Comparison of ENCODE assay signal across 30 mouse cellular contexts in the genomic region with DNA sequence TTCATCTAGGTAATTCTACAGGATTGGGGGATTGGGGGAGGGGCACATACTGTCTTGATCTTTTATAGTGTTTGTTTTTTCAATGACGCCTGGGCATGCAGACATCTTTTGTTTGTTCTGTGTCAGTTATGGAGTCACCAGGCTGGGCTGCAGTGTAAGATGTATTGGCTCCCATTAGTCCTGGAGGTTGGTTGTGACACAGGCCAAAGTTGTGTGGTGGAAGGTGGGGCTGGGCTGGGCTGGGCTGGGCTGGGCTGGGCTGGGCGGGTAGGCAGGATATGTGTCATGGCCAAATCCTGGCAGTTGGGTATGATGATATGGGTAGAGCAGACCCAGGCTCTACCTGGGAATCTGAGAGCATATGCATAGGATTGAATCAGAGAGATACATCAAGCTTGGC. TPM values are rescaled to one million over a fixed set of nuclear protein-coding genes. Genes with fewer than 3 reads are reported as not detected.
A peak's percentile ranks its signal among the peaks of the same experiment; 100 is the strongest.
DNase-seq lines count a peak whose midpoint lies in the region; ATAC-seq and TF ChIP-seq lines count a peak whose summit lies in the region.
"Had no signal": no experiment of that assay in that cellular context is flagged by ENCODE, and none has a peak within 500 bp of the region (broad histone marks: within the 10 kb centered on the region; RNA-seq: fewer than 3 reads in every experiment).

No protein-coding gene starts in this region.

- ATAC-seq in intestine, embryonic 14.5 days (replicated peaks; ENCODE audit: low FRiP score, low TSS enrichment, low read depth): 0 out of 2 replicates have a peak, but pooled peaks have one; percentile 27
- ATAC-seq in intestine, embryonic 16.5 days: no peak
- ATAC-seq in midbrain, embryonic 11.5 days (ENCODE audit: low FRiP score): no peak
- no peak for ATAC-seq in midbrain, embryonic 13.5 days
- peak; percentile 65 for ATAC-seq in stomach, postnatal 0 days (ENCODE audit: low FRiP score, low TSS enrichment)
- ATAC-seq: CD4-positive, CD25-positive, alpha-beta regulatory T cell, adult 4 months; forebrain, embryonic 14.5 days; forebrain, postnatal 0 days; Patski had no signal

- no peak overlapping the region for H3K4me3 ChIP-seq in intestine, embryonic 14.5 days (ENCODE audit: low read depth, low read length)
- H3K4me3 ChIP-seq in intestine, embryonic 16.5 days (ENCODE audit: low read length): no peak overlapping the region
- no peak overlapping the region for H3K4me3 ChIP-seq in midbrain, embryonic 11.5 days (ENCODE audit: low read depth, low read length)
- H3K4me3 ChIP-seq in midbrain, embryonic 13.5 days (replicated peaks): no peak overlapping the region
- no peak overlapping the region for H3K4me3 ChIP-seq in stomach, postnatal 0 days (ENCODE audit: low read depth, low read length)
- H3K4me3 ChIP-seq: embryonic facial prominence, embryonic 12.5 days; embryonic facial prominence, embryonic 15.5 days; gastrocnemius, adult 2 months; hindbrain, embryonic 12.5 days; hindbrain, embryonic 15.5 days had no signal

- no peak for TF ChIP-seq CTCF in stomach, postnatal 0 days (IDR thresholded peaks at IDR 0.05; ENCODE audit: low read depth)

- no peaks in the 10 kb centered on the region for H3K27me3 ChIP-seq in intestine, embryonic 14.5 days (replicated peaks; ENCODE audit: control insufficient read depth, insufficient read depth, low read length)
- H3K27me3 ChIP-seq in intestine, embryonic 16.5 days (replicated peaks; ENCODE audit: control insufficient read depth, insufficient read depth, low read length): no peaks in the 10 kb centered on the region
- H3K27me3 ChIP-seq in midbrain, embryonic 11.5 days (ENCODE audit: control insufficient read depth, insufficient read depth, low read length): no peaks in the 10 kb centered on the region
- no peaks in the 10 kb centered on the region for H3K27me3 ChIP-seq in midbrain, embryonic 13.5 days
- H3K27me3 ChIP-seq in stomach, postnatal 0 days (ENCODE audit: control insufficient read depth, insufficient read depth, low read length): no peaks in the 10 kb centered on the region
- H3K27me3 ChIP-seq: embryonic facial prominence, embryonic 12.5 days; embryonic facial prominence, embryonic 15.5 days; hindbrain, embryonic 12.5 days; hindbrain, embryonic 15.5 days; Patski had no signal

- no peak overlapping the region for H3K27ac ChIP-seq in intestine, embryonic 14.5 days (ENCODE audit: low read depth)
- no peak overlapping the region for H3K27ac ChIP-seq in intestine, embryonic 16.5 days (ENCODE audit: low read length)
- H3K27ac ChIP-seq in midbrain, embryonic 11.5 days (ENCODE audit: low read depth, low read length): no peak overlapping the region
- H3K27ac ChIP-seq in midbrain, embryonic 13.5 days: no peak overlapping the region
- no peak overlapping the region for H3K27ac ChIP-seq in stomach, postnatal 0 days (replicated peaks)
- H3K27ac ChIP-seq: embryonic facial prominence, embryonic 12.5 days; embryonic facial prominence, embryonic 15.5 days; gastrocnemius, adult 2 months; hindbrain, embryonic 12.5 days; hindbrain, embryonic 15.5 days had no signal

- no peak overlapping the region for H3K4me2 ChIP-seq in intestine, embryonic 14.5 days (ENCODE audit: low read length)
- no peak overlapping the region for H3K4me2 ChIP-seq in intestine, embryonic 16.5 days (ENCODE audit: low read depth, low read length)
- H3K4me2 ChIP-seq in midbrain, embryonic 11.5 days: no peak overlapping the region
- H3K4me2 ChIP-seq in midbrain, embryonic 13.5 days (replicated peaks): no peak overlapping the region
- no peak overlapping the region for H3K4me2 ChIP-seq in stomach, postnatal 0 days (replicated peaks; ENCODE audit: low read depth)
- H3K4me2 ChIP-seq: embryonic facial prominence, embryonic 12.5 days; embryonic facial prominence, embryonic 15.5 days; heart, embryonic 11.5 days; hindbrain, embryonic 12.5 days; hindbrain, embryonic 15.5 days had no signal

- no peaks in the 10 kb centered on the region for H3K9me3 ChIP-seq in intestine, embryonic 14.5 days (ENCODE audit: control insufficient read depth, low read length)
- H3K9me3 ChIP-seq in intestine, embryonic 16.5 days (ENCODE audit: control insufficient read depth, low read length): no peaks in the 10 kb centered on the region
- H3K9me3 ChIP-seq in midbrain, embryonic 11.5 days (ENCODE audit: control insufficient read depth, low read length): no peaks in the 10 kb centered on the region
- 0 out of 2 replicates have a peak, but pooled peaks cover 6% of the 10 kb centered on the region for H3K9me3 ChIP-seq in midbrain, embryonic 13.5 days
- no peaks in the 10 kb centered on the region for H3K9me3 ChIP-seq in stomach, postnatal 0 days (ENCODE audit: control insufficient read depth, low read length)
- H3K9me3 ChIP-seq: embryonic facial prominence, embryonic 12.5 days; embryonic facial prominence, embryonic 15.5 days; hindbrain, embryonic 12.5 days; hindbrain, embryonic 15.5 days had no signal

- H3K4me1 ChIP-seq in intestine, embryonic 14.5 days (replicated peaks; ENCODE audit: control insufficient read depth, insufficient read depth, low read length): no peaks in the 10 kb centered on the region
- H3K4me1 ChIP-seq in intestine, embryonic 16.5 days (ENCODE audit: control insufficient read depth, insufficient read depth, low read length): no peaks in the 10 kb centered on the region
- H3K4me1 ChIP-seq in midbrain, embryonic 11.5 days (ENCODE audit: control insufficient read depth, insufficient read depth, low read length): no peaks in the 10 kb centered on the region
- H3K4me1 ChIP-seq in midbrain, embryonic 13.5 days (replicated peaks): no peaks in the 10 kb centered on the region
- no peaks in the 10 kb centered on the region for H3K4me1 ChIP-seq in stomach, postnatal 0 days (replicated peaks; ENCODE audit: control insufficient read depth, insufficient read depth)
- H3K4me1 ChIP-seq: embryonic facial prominence, embryonic 12.5 days; embryonic facial prominence, embryonic 15.5 days; hindbrain, embryonic 12.5 days; hindbrain, embryonic 15.5 days had no signal

- TF ChIP-seq EP300 in stomach, postnatal 0 days (optimal IDR thresholded peaks at IDR 0.05): no peak

- no peak for DNase-seq in intestine, embryonic 14.5 days (ENCODE audit: low spot score)
- peak; percentile 21 for DNase-seq in midbrain, embryonic 11.5 days (ENCODE audit: low spot score, missing footprints)
- peak; percentile 58 for DNase-seq in large intestine, adult 2 months (ENCODE audit: low read depth, low spot score)
- DNase-seq in stomach, postnatal 0 days (ENCODE audit: low spot score): no peak
- no peak for DNase-seq in lung, adult 18-20 months
- no peak for DNase-seq in kidney, postnatal 25 days
- DNase-seq: adrenal gland, postnatal 10 days; adrenal gland, postnatal 36 days; cerebellum, adult 11 months; cerebellum, adult 2 months; cerebellum, adult 9-11 months; cerebellum, postnatal 25 days; forebrain, postnatal 0 days; gastrocnemius, adult 2 months; gastrocnemius, postnatal 14 days had no signal

- no peak overlapping the region for H3K9ac ChIP-seq in intestine, embryonic 14.5 days (ENCODE audit: low read length)
- H3K9ac ChIP-seq in intestine, embryonic 16.5 days (ENCODE audit: low read depth, low read length): no peak overlapping the region
- H3K9ac ChIP-seq in midbrain, embryonic 11.5 days (ENCODE audit: low read length): no peak overlapping the region
- H3K9ac ChIP-seq in midbrain, embryonic 13.5 days (replicated peaks): no peak overlapping the region
- no peak overlapping the region for H3K9ac ChIP-seq in stomach, postnatal 0 days (ENCODE audit: low read length)
- H3K9ac ChIP-seq: embryonic facial prominence, embryonic 12.5 days; embryonic facial prominence, embryonic 15.5 days; forebrain, postnatal 0 days; hindbrain, embryonic 12.5 days; hindbrain, embryonic 15.5 days had no signal

- WGBS in intestine, embryonic 14.5 days: 75% methylated on average over 2 of the region's 2 CpGs
- 75% methylated on average over 2 of the region's 2 CpGs for WGBS in intestine, embryonic 16.5 days
- WGBS in midbrain, embryonic 11.5 days: 92% methylated on average over 2 of the region's 2 CpGs
- 89% methylated on average over 2 of the region's 2 CpGs for WGBS in midbrain, embryonic 13.5 days
- 53% methylated on average over 2 of the region's 2 CpGs for WGBS in large intestine, adult 2 months
- 64% methylated on average over 2 of the region's 2 CpGs for WGBS in stomach, postnatal 0 days

- no peaks in the 10 kb centered on the region for H3K36me3 ChIP-seq in intestine, embryonic 14.5 days (ENCODE audit: control insufficient read depth, insufficient read depth, low read length)
- no peaks in the 10 kb centered on the region for H3K36me3 ChIP-seq in intestine, embryonic 16.5 days (ENCODE audit: control insufficient read depth, insufficient read depth, low read length)
- H3K36me3 ChIP-seq in midbrain, embryonic 11.5 days (ENCODE audit: control insufficient read depth, insufficient read depth, low read length): no peaks in the 10 kb centered on the region
- H3K36me3 ChIP-seq in midbrain, embryonic 13.5 days: no peaks in the 10 kb centered on the region
- no peaks in the 10 kb centered on the region for H3K36me3 ChIP-seq in stomach, postnatal 0 days (ENCODE audit: control insufficient read depth, insufficient read depth, low read length)
- H3K36me3 ChIP-seq: embryonic facial prominence, embryonic 12.5 days; embryonic facial prominence, embryonic 15.5 days; G1E; hindbrain, embryonic 12.5 days; hindbrain, embryonic 15.5 days had no signal

RNA-seq across cellular contexts. Expression of a gene that starts 31.0 kb away (rescaled TPM):
- polyA plus RNA-seq in intestine, embryonic 14.5 days (2014; fragmentation: Nextera tagmentation; extraction: Ambion mirVana): 66.3 and 73.1 TPM in 2 replicates
- 43.5 and 45.9 TPM in 2 replicates for polyA plus RNA-seq in intestine, embryonic 16.5 days (2015; fragmentation: Nextera tagmentation; extraction: Ambion mirVana)
- 193 and 199 TPM in 2 replicates for polyA plus RNA-seq in midbrain, embryonic 11.5 days (2014; fragmentation: Nextera tagmentation; extraction: Ambion mirVana)
- 196 and 199 TPM in 2 replicates for polyA plus RNA-seq in midbrain, embryonic 13.5 days (2015; fragmentation: Nextera tagmentation; extraction: Ambion mirVana)
- polyA plus RNA-seq in large intestine, adult 2 months (2012; rRNA removed): 19.4 and 43.7 TPM in 2 replicates
- 28.9 and 29.0 TPM in 2 replicates for polyA plus RNA-seq in stomach, postnatal 0 days (2015; fragmentation: Nextera tagmentation; extraction: Ambion mirVana)

RNA-seq across cellular contexts. Expression of a gene that starts 31.2 kb away (rescaled TPM):
- polyA plus RNA-seq in intestine, embryonic 14.5 days (2014; fragmentation: Nextera tagmentation; extraction: Ambion mirVana): not detected in 2 replicates
- polyA plus RNA-seq in intestine, embryonic 16.5 days (2015; fragmentation: Nextera tagmentation; extraction: Ambion mirVana): not detected in 2 replicates
- polyA plus RNA-seq in midbrain, embryonic 11.5 days (2014; fragmentation: Nextera tagmentation; extraction: Ambion mirVana): not detected in 2 replicates
- polyA plus RNA-seq in midbrain, embryonic 13.5 days (2015; fragmentation: Nextera tagmentation; extraction: Ambion mirVana): not detected in 2 replicates
- polyA plus RNA-seq in large intestine, adult 2 months (2012; rRNA removed): not detected in 2 replicates
- polyA plus RNA-seq in stomach, postnatal 0 days (2015; fragmentation: Nextera tagmentation; extraction: Ambion mirVana): not detected in 2 replicates
- polyA plus RNA-seq: C2C12; embryonic facial prominence, embryonic 12.5 days; embryonic facial prominence, embryonic 15.5 days; forebrain, embryonic 11.5 days; forebrain, embryonic 14.5 days; forebrain, postnatal 0 days; G1E; heart, embryonic 11.5 days; heart, embryonic 14.5 days; heart, postnatal 0 days; hindbrain, embryonic 12.5 days; hindbrain, embryonic 15.5 days had no signal

Comparison
In these comparisons a context has a peak if more than half of its experiments do, and no peak if none do; other contexts are left out.
1. ATAC-seq: peak in intestine, embryonic 14.5 days (single experiment) and stomach, postnatal 0 days (single experiment); none in intestine, embryonic 16.5 days (single experiment), midbrain, embryonic 11.5 days (single experiment) and midbrain, embryonic 13.5 days (single experiment).
2. DNase-seq: peak in midbrain, embryonic 11.5 days (single experiment) and large intestine, adult 2 months (single experiment); none in intestine, embryonic 14.5 days (single experiment), stomach, postnatal 0 days (single experiment), lung, adult 18-20 months (0 of 2) and kidney, postnatal 25 days (0 of 2).